Mouse (Mus musculus) limb, embryonic 15.5 days (tissue): ENCODE measurements around the gene Rad50. TPM values are rescaled to one million over a fixed set of nuclear protein-coding genes. Genes with fewer than 3 reads are reported as not detected.

ENCODE experiments used
- ATAC-seq: fragments of 200-750 bp; cut with Nextera tagmentation; 2 replicates; pipeline ENCODE4 v1.8.0; 2017; ENCODE audit warnings: low read depth, moderate TSS enrichment; ENCODE audit not compliant: insufficient number of reproducible peaks, low FRiP score, low TSS enrichment
- H3K27ac ChIP-seq: fragments of 300-500 bp; sonication (generic); 2 replicates; pipeline ENCODE4 v1.5.1; 2015; ENCODE audit warnings: moderate library complexity, mild to moderate bottlenecking, inconsistent platforms
- H3K27me3 ChIP-seq: fragments of 300-500 bp; sonication (generic); 2 replicates; pipeline ENCODE4 v1.6.1; 2015; ENCODE audit warnings: inconsistent platforms
- H3K36me3 ChIP-seq: fragments of 300-500 bp; sonication (generic); 2 replicates; pipeline ENCODE4 v1.6.1; 2015; ENCODE audit warnings: inconsistent platforms
- H3K4me1 ChIP-seq: fragments of 300-500 bp; sonication (generic); 2 replicates; pipeline ENCODE4 v1.6.1; 2015; ENCODE audit warnings: inconsistent platforms
- H3K4me2 ChIP-seq: fragments of 300-500 bp; sonication (generic); 2 replicates; pipeline ENCODE4 v1.6.1; 2015; ENCODE audit warnings: mild to moderate bottlenecking, inconsistent platforms
- H3K4me3 ChIP-seq: fragments of 300-500 bp; sonication (generic); 2 replicates; pipeline ENCODE4 v1.5.1; 2015; ENCODE audit warnings: mild to moderate bottlenecking, inconsistent platforms
- H3K9ac ChIP-seq: fragments of 300-500 bp; sonication (generic); 2 replicates; pipeline ENCODE4 v1.6.1; 2015; ENCODE audit warnings: inconsistent platforms
- H3K9me3 ChIP-seq: fragments of 300-500 bp; sonication (generic); 2 replicates; pipeline ENCODE4 v1.6.1; 2016; ENCODE audit warnings: inconsistent platforms
- WGBS: fragments of 180-500 bp; shearing (Covaris S2); methylation state at CpG from one replicate; pipeline ENCODE4 v1.1.7; 2015; 5-methylcytosine and 5-hydroxymethylcytosine counted together
- polyA plus RNA-seq: library from polyadenylated mRNA; unstranded; fragments of >200 nt; fragmentation: Nextera tagmentation; extraction: Ambion mirVana; gene quantifications from 2 replicates; pipeline ENCODE4 v1.2.1, GENCODE M21; 2015

Gene Rad50
- polyA plus RNA-seq, 1 experiment from 2014 or later = 28.0 TPM

GRCm38 (mm10) chr11:53626802-53627373 is 80.2 kb downstream of the Rad50 start:
- Histone ChIP-seq H3K27ac (no peak overlapping the region), H3K9me3 (no peaks in the 10 kb centered on the region), H3K4me1 (no peaks in the 10 kb centered on the region), H3K27me3 (no peaks in the 10 kb centered on the region), H3K9ac (no peak overlapping the region), H3K36me3 (no peaks in the 10 kb centered on the region), H3K4me3 (no peak overlapping the region), H3K4me2 (no peak overlapping the region)
- WGBS = 71% methylated on average over 17 of the region's 17 CpGs
- ATAC-seq = no peak

- no peak for ATAC-seq
- Histone ChIP-seq H3K27ac (no peak overlapping the region), H3K27me3 (no peaks in the 10 kb centered on the region), H3K4me1 (no peaks in the 10 kb centered on the region), H3K4me3 (no peak overlapping the region), H3K4me2 (no peak overlapping the region), H3K9ac (no peak overlapping the region), H3K9me3 (no peaks in the 10 kb centered on the region), H3K36me3 (no peaks in the 10 kb centered on the region)
- WGBS = 98% methylated on average over 2 of the region's 2 CpGs
Measured at GRCm38 (mm10) chr11:53624124-53624523, 83.0 kb downstream of the Rad50 start.

GRCm38 (mm10) chr11:53623573-53623972 is 83.5 kb downstream of the Rad50 start:
- Histone ChIP-seq H3K9ac (no peak overlapping the region), H3K27ac (no peak overlapping the region), H3K4me3 (no peak overlapping the region), H3K4me1 (no peaks in the 10 kb centered on the region), H3K27me3 (no peaks in the 10 kb centered on the region), H3K9me3 (no peaks in the 10 kb centered on the region), H3K4me2 (no peak overlapping the region), H3K36me3 (no peaks in the 10 kb centered on the region)
- 85% methylated on average over 9 of the region's 9 CpGs for WGBS
- ATAC-seq = no peak

DNA sequence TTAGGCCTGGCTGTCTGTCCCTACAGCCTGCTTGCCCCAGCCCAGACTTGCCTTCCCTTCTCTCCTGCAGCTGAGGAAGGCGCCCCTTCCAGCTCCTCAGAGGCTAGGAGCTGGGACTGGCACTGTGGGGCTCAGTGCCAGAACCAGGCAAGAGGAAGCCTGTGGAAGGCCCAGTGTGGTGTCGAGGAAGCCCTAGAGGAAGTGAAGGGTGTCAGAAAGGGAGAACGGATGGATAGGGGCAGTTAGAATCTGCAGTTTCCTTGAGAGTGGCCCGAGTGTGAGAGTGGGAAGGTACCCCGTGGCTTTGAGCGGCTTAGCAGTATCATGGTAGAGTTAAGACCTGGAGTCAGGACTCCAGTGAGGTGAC is 84.7 kb downstream of the Rad50 start:
- H3K9ac ChIP-seq = no peak overlapping the region
- H3K4me2 ChIP-seq = no peak overlapping the region
- no peak overlapping the region for H3K4me3 ChIP-seq
- H3K27ac ChIP-seq = no peak overlapping the region
- H3K4me1 ChIP-seq = no peaks in the 10 kb centered on the region
- no peaks in the 10 kb centered on the region for H3K36me3 ChIP-seq
- H3K9me3 ChIP-seq = no peaks in the 10 kb centered on the region
- ATAC-seq = no peak
- WGBS = 70% methylated on average over 6 of the region's 6 CpGs
- no peaks in the 10 kb centered on the region for H3K27me3 ChIP-seq

- Histone ChIP-seq H3K27me3 (no peaks in the 10 kb centered on the region), H3K9me3 (no peaks in the 10 kb centered on the region), H3K9ac (no peak overlapping the region), H3K27ac (no peak overlapping the region), H3K4me3 (no peak overlapping the region), H3K36me3 (no peaks in the 10 kb centered on the region), H3K4me1 (no peaks in the 10 kb centered on the region), H3K4me2 (no peak overlapping the region)
- no peak for ATAC-seq
- 83% methylated on average over 11 of the region's 11 CpGs for WGBS
Measured at GRCm38 (mm10) chr11:53621582-53622439, 85.3 kb downstream of the Rad50 start.

DNA sequence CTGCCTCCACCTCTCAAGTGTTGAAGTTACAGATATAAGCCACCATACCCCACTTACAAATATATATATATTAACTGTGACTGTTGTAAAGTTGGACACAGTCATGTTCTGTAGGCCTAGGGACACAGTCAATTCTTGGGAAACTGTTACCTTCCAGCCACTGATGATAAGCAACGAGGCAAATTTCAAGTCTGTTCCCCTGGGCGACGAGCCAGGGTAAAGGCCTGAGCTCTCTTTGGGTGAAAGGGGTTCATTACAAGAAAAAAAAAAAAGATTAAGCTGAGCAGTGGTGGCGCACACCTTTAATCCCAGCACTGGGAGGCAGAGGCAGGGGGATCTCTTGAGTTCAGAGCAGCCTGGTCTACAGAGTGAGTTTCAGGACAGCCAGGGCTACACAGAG is 87.0 kb downstream of the Rad50 start:
- no peak for ATAC-seq
- Histone ChIP-seq H3K4me2 (no peak overlapping the region), H3K9ac (no peak overlapping the region), H3K27me3 (no peaks in the 10 kb centered on the region), H3K4me3 (no peak overlapping the region), H3K4me1 (no peaks in the 10 kb centered on the region), H3K27ac (no peak overlapping the region), H3K36me3 (no peaks in the 10 kb centered on the region), H3K9me3 (no peaks in the 10 kb centered on the region)
- WGBS = 88% methylated on average over 4 of the region's 4 CpGs

DNA sequence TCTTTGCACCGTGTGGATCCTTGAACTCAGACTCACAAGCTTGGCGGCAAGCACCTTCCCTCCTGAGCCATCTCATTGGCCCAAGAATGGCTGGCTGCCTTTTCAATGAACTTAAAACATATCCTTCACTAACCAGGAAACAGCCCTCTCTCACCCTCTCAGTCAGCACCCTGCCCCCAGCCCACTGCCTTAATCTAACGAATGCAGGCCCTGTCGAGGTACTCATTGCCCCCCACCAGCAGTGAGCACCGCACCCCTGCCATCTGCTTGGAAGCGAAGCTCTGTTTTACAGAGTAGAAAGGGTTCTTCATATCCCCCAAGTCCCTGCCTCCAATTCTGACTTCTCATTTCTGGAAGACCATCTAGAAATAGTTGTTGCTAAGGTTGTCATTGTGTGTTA is 87.7 kb downstream of the Rad50 start:
- Histone ChIP-seq H3K27ac (no peak overlapping the region), H3K4me1 (no peaks in the 10 kb centered on the region), H3K4me2 (no peak overlapping the region), H3K9ac (no peak overlapping the region), H3K36me3 (no peaks in the 10 kb centered on the region), H3K27me3 (no peaks in the 10 kb centered on the region), H3K4me3 (no peak overlapping the region), H3K9me3 (no peaks in the 10 kb centered on the region)
- WGBS = 59% methylated on average over 6 of the region's 6 CpGs
- no peak for ATAC-seq

GRCm38 (mm10) chr11:53618619-53619198 is 88.4 kb downstream of the Rad50 start, which contains the start of gene Il4:
Il4 (minus strand) TSS chr11:53618669.
- Histone ChIP-seq H3K4me1 (no peaks in the 10 kb centered on the region), H3K4me3 (no peak within 1 kb of the TSS), H3K27me3 (no peaks in the 10 kb centered on the region), H3K9me3 (no peaks in the 10 kb centered on the region), H3K4me2 (no peak within 1 kb of the TSS), H3K36me3 (no peaks in the 10 kb centered on the region), H3K9ac (no peak within 1 kb of the TSS), H3K27ac (no peak within 1 kb of the TSS)
- no peak for ATAC-seq
- WGBS = 80% methylated on average over 7 of the region's 7 CpGs

- Histone ChIP-seq H3K4me2 (no peak overlapping the region), H3K9ac (no peak overlapping the region), H3K27ac (no peak overlapping the region), H3K36me3 (no peaks in the 10 kb centered on the region), H3K27me3 (no peaks in the 10 kb centered on the region), H3K4me1 (no peaks in the 10 kb centered on the region), H3K9me3 (no peaks in the 10 kb centered on the region), H3K4me3 (no peak overlapping the region)
- ATAC-seq = no peak
- 63% methylated on average over 4 of the region's 4 CpGs for WGBS
Measured at GRCm38 (mm10) chr11:53617562-53618109, 89.5 kb downstream of the Rad50 start.

DNA sequence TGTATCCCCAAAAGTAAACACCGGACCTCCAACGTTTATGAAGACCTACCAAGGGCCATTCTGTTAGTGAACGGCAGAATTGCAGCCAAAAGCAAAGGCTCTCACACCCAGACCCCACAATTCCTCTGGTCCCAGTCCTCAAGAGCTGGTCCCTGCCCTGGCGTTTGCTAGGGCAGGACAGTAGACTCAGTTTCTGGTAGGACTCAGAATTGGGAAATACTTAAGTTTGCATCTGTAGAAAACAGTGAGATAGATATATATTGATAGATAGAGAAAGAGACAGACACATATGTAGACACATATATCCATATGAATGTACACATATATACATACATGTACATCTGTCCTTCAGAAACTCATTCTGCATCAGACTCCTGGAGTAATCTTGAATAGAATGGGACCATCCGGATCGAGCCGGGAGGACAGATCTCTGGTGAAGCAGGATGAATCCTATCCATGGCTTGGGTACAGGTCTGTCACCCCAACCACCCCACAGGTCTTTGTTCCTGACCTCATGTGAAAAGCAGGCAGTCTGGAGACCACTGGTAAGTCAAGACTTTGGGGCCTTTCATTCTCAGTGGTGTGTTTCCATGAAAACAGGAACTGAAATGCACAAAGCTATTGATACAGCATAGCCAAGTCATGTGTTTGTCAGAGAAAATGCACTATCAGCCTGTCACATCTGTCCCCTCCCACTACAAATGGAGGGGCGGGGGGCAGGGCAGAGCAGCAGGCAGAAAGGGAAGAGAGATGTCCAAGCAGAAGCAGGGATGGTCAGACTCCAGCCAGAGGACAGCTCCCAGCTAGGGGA is 90.2 kb downstream of the Rad50 start:
- H3K27ac ChIP-seq = no peak overlapping the region
- no peaks in the 10 kb centered on the region for H3K36me3 ChIP-seq
- ATAC-seq = no peak
- H3K9ac ChIP-seq = no peak overlapping the region
- H3K27me3 ChIP-seq = no peaks in the 10 kb centered on the region
- WGBS = 79% methylated on average over 8 of the region's 8 CpGs
- no peaks in the 10 kb centered on the region for H3K9me3 ChIP-seq
- H3K4me2 ChIP-seq = no peak overlapping the region
- H3K4me3 ChIP-seq = no peak overlapping the region
- no peaks in the 10 kb centered on the region for H3K4me1 ChIP-seq

- no peak for ATAC-seq
- H3K36me3 ChIP-seq = no peaks in the 10 kb centered on the region
Measured at GRCm38 (mm10) chr11:53615575-53615974, 91.5 kb downstream of the Rad50 start.

More at GRCm38 (mm10) chr11:53615575-53615974, 91.5 kb downstream of the Rad50 start:
- no peaks in the 10 kb centered on the region for H3K27me3 ChIP-seq
- H3K4me3 ChIP-seq = no peak overlapping the region
- H3K27ac ChIP-seq = no peak overlapping the region
- no peaks in the 10 kb centered on the region for H3K9me3 ChIP-seq
- no peaks in the 10 kb centered on the region for H3K4me1 ChIP-seq
- 89% methylated on average over 8 of the region's 8 CpGs for WGBS
- H3K9ac ChIP-seq = no peak overlapping the region
- H3K4me2 ChIP-seq = no peak overlapping the region
